Mouse (Mus musculus): Measurements from ENCODE around the gene Golga2.

Golga2 gene

GRCm38 (mm10) chr2:32288371-32288931 is 1.3 kb downstream of the Golga2 start:
- peak; percentile 29 for DNase-seq (ENCODE audit: low read depth, low spot score)

- peak; percentile 69 for DNase-seq (ENCODE audit: low read depth, low spot score)
These were observed 2.4 kb downstream of the Golga2 start for GRCm38 (mm10) chr2:32289578-32289977.

- DNase-seq (ENCODE audit: low read depth, low spot score) = peak; percentile 78
These were observed 7.2 kb downstream of the Golga2 start for GRCm38 (mm10) chr2:32294348-32294747.

GRCm38 (mm10) chr2:32295285-32295684 is 8.1 kb downstream of the Golga2 start:
- DNase-seq (ENCODE audit: low read depth, low spot score) = no peak

- peak; percentile 53 for DNase-seq (ENCODE audit: low read depth, low spot score)
These were observed 8.7 kb downstream of the Golga2 start for GRCm38 (mm10) chr2:32295842-32296241.

GRCm38 (mm10) chr2:32299469-32299868 is 12.3 kb downstream of the Golga2 start:
- DNase-seq (ENCODE audit: low read depth, low spot score) = peak; percentile 55

- no peak for DNase-seq (ENCODE audit: low read depth, low spot score)
These were observed 15.8 kb downstream of the Golga2 start for GRCm38 (mm10) chr2:32302952-32303351.

- peak; percentile 88 for DNase-seq (ENCODE audit: low read depth, low spot score)
These were observed 17.1 kb downstream of the Golga2 start for GRCm38 (mm10) chr2:32304145-32304832.

- no peak for DNase-seq (ENCODE audit: low read depth, low spot score)
These were observed 18.5 kb downstream of the Golga2 start for GRCm38 (mm10) chr2:32305668-32306067.

GRCm38 (mm10) chr2:32306176-32306575 is 19.0 kb downstream of the Golga2 start:
- no peak for DNase-seq (ENCODE audit: low read depth, low spot score)

GRCm38 (mm10) chr2:32307247-32307798 is 20.1 kb downstream of the Golga2 start:
- DNase-seq (ENCODE audit: low read depth, low spot score) = no peak

GRCm38 (mm10) chr2:32307941-32308760 is 21.0 kb downstream of the Golga2 start:
- DNase-seq (ENCODE audit: low read depth, low spot score) = peak; percentile 91

- no peak for DNase-seq (ENCODE audit: low read depth, low spot score)
These were observed 21.8 kb downstream of the Golga2 start for GRCm38 (mm10) chr2:32308870-32309568.

GRCm38 (mm10) chr2:32310096-32310845 is 23.1 kb downstream of the Golga2 start:
- no peak for DNase-seq (ENCODE audit: low read depth, low spot score)

GRCm38 (mm10) chr2:32311443-32312317 is 24.5 kb downstream of the Golga2 start:
- DNase-seq (ENCODE audit: low read depth, low spot score) = no peak

- DNase-seq (ENCODE audit: low read depth, low spot score) = peak; percentile 76
These were observed 25.3 kb downstream of the Golga2 start for GRCm38 (mm10) chr2:32312318-32312964.

- no peak for DNase-seq (ENCODE audit: low read depth, low spot score)
These were observed 27.6 kb downstream of the Golga2 start for GRCm38 (mm10) chr2:32314831-32315230.

- peak; percentile 69 for DNase-seq (ENCODE audit: low read depth, low spot score)
These were observed 28.6 kb downstream of the Golga2 start for GRCm38 (mm10) chr2:32315751-32316150.

- no peak for DNase-seq (ENCODE audit: low read depth, low spot score)
These were observed 29.9 kb downstream of the Golga2 start for GRCm38 (mm10) chr2:32316887-32317656.
